Mouse (Mus musculus) urinary bladder, adult 18-20 months (tissue): Measurements from ENCODE around the gene Ranbp3.

ENCODE experiments used
- DNase-seq, 2 experiments: peaks; one replicate each; pipeline ENCODE4 v3.0.0; 2022; ENCODE audit warnings: low spot score in 2 of 2, mixed read lengths in 2 of 2

Ranbp3 gene

DNA sequence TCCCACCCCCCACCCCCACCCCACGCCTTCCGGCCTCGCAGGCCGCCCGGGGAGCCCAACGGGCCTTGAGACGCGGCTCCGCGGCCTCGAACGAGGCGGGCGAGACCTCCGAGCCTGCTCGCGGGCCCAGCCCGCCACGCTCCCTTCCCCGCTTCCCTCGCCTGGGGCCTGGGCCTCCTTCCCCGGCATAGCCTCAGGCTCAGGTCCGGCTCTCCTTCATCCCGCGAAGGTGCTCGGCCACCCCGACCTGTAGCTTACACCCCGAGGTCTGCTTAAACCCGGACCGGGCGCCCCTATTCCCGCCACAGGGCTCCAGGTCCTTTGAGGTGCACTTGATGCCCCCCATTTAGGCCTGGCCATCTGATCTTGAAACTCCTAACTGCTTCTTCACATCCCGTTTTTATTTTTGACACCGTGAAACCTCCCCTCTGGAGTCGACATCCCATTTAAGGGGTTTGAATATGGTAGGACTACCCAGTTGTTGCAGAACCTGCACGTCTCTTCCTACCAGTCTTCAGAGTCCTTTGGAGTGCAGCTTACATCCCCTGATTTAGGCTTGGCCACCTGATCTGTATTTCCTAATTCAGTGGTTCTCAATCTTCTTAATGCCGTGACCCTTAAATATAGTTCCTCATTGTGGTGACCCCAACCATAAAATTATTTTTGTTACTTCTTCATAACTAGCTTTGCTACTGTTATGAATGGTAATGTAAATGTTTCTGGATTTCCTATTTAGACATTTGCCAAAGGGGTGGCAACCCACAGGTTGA, 738 bp downstream of the Ranbp3 start:
- DNase-seq: no peak

DNA sequence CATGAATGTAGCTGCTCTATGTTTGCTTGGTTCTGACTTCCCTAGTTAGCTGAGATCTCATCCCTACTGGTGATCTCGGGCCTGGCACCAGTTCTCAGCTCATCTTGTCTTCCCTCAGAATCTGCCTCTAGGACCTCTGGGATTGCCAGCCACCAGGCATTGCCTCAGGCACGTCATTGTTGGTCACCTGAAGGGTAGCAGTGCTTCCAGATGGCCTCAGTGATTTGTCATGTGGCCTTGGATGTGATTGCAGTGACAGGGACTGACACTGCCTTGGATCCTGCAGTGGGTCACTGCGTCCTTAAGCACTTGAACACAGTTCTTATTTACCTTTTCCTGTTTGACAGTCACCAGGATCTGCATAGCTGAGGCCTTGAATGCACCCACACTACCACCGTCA, 8.7 kb downstream of the Ranbp3 start:
- no peak for DNase-seq

DNA sequence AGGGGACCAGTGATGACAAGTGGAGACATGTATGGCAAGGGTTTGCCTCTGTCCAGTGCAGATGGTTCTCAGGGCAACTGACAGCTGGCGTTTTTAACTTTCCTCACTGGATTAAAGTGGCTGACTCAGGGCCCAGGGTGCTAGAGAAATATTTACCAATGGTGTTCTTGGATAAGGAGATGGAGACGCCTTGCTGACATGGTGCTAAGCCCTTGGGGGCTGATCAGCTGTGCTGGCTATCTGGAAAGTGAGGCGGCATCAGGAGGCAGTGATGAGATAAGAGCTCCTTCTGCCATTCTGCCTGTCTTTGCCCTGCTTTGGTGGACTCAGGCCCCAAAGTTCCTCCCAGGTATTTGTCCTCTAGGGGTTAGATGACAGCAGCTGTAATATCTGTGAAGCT, 9.8 kb downstream of the Ranbp3 start:
- DNase-seq: no peak

DNA sequence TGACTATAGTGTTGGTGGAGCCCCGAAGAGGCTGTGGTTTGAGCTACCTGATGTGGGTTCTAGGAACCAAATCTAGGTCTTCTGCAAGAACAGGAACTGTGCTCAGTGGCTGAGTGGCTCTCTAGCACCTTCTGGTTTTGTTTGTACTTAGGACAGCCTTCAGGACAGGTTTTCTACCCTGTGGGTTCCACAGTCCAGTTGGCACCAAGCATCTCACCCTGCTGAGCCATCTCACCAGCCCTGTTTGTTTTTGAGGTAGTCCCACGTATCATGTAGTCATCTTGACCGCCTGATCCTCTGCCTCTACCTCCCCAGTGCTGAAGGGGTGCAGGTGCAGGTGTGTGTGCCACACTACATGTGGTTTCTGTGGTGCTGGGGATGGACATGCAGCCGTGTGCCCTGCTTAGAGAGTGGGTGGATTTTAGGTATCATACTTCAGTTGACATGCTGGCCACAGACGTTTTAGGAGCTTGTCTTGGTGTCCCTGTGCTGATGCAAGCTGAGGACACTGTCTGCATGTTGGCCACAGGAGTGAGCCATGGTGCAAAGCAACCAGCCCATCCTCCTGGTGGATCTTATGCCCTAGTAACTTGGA, 10.5 kb downstream of the Ranbp3 start:
- DNase-seq: no peak

DNA sequence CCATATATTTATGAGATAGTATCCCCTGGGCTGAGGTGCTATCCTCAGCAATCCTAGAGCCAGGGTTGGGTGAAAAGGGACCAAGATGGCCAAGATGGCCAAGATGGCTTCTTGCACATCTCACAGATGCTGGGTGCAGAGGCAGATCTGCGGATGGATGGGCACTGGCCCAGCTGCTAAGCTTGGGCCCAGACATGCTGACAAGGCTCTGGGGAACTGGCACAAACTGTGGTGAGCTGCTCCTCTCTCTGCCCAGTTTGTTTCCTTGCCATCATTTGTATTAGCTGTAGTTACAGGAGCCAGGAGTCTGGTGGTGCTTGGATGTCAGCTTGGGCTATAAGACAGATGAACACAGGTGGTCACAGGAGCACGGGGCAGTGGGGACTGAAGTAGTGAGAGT, 11.6 kb downstream of the Ranbp3 start:
- DNase-seq: no peak

DNA sequence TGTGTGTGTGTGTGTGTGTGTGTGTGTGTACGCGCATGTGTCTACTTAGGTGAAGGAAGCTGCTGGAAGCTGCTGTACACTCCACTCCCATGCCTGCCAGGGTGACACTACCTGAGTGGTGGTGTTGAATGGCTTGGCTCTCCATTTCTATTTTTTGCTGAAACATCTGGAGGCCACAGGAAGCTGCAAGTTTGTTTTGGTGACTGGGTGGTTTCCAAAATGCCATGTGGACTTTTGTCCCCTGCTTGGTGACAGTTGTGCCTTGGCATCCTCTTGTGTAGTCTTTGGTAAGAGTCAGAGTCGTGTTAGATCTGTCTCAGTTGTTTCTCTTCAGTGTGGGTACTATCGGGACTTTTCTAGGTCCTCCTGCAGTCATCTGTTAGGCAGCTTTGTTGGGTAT, 13.7 kb downstream of the Ranbp3 start:
- DNase-seq: no peak

DNA sequence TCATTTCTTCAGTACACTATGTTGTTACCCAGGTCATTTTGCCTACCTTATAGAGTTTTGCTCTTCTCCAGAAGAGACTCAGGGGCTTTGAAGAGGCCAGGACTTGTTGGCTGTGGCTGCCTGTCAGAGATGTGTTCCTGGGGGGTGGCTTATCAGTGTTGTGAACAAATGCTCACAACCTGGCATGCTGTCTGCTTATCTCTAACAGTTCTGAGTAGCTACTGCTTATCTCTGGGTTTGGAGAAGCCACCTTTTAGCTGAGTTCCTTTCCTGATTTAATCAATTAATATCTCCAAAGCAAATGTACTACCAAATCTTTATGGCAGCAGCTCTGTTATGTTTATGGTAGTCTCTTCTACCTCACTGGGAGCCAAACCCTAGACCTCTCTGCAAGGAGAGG, 15.0 kb downstream of the Ranbp3 start:
- DNase-seq: no peak

DNA sequence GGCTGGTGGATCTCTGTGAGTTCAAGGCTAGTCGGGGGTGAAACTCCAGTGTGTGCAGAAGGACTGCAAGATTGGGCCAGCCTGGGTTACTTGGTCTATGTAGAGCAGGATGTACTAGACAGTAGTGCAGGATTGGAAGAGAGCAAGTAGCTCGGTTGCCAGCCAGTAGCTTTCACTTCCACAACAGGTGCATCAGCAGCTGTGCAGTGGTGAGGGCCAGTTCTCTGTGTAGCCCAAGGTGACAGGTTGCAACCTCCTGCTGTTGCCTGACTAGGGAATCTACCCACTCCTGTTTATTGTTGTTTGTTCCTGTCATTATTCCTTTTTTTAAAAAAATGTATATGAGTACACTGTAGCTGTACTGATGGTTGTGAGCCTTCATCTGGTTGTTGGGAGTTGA, 15.6 kb downstream of the Ranbp3 start:
- DNase-seq: no peak

DNA sequence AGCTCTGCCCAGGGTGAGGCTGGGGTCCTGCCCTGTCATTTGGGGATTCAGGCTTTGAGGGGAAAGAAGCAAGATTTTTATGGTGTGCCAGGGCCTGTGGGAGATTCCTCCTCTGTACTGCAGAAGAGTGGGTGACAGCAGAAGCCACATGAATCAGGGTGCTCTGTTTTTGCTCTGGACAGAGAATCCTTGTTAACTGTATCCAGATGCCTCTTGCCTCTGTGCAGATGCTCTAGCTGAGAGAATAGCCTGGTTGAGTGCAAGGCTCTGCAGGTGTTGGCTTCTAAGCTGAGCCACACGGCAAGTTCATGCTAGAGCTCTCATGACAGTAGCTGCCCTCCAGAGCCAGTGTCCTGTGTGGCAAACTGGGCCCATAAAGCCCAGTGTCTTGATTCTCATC, 20.3 kb downstream of the Ranbp3 start:
- no peak for DNase-seq

DNA sequence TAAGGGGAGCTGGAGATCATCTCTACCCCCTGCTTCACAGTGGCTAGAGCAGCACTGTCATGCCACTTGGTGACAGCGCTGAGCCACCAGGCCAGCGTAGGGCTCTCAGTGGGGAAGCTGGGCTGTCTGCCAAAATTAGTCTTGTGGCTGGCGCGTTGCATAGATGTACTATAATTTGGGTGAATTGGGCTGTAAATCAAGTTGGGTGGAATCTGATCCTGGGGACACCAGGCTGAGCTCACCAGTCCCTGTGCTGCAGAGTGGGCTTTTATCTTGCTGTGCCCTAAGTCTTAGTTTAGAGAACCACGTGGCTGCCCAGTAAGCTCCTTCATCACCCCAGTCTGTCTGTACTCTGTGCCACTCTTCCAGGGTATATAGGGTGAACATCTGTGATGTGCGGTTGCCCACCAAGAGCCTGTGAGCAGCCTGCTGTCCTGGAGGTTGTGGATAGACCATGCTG, 20.8 kb downstream of the Ranbp3 start:
- no peak for DNase-seq

DNA sequence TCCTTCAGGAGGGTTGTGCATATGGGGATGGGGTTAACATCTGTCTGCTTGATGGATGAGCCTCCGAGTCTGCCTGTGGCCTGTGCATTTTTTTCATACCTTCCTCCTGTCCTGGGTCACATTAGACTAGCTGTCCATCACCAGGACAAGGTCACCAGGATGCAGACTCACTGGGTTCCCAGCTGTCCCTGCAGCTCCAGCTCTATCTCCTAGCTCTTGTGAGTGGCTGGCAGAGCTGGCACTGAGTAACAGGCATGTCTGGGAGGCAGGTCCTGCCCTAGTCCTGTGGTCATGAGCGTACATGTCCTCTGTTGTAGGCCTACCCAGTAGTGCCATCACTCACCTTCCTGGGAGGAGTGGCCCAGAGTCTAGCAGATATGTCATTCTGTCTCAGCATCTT, 27.4 kb downstream of the Ranbp3 start:
- no peak for DNase-seq

DNA sequence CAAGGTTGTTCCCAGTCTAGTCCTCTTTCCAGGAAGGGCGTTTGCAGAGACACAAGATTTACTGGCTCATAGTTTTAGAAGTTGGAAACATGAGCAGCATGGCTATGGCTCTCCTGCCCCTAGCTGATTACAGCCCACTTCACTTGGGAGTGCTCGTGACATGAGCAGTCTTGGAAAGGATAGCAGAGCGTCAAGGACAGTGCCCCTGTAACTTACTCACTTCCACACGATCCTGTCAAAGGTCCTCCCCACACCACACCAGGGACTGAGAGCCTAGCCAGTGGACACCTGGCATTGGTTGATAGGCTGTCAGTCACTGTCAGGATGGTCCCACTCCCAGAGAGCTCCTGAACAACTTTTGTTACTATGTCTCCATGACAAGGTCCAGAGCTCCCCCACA, 29.9 kb downstream of the Ranbp3 start:
- DNase-seq: no peak

DNA sequence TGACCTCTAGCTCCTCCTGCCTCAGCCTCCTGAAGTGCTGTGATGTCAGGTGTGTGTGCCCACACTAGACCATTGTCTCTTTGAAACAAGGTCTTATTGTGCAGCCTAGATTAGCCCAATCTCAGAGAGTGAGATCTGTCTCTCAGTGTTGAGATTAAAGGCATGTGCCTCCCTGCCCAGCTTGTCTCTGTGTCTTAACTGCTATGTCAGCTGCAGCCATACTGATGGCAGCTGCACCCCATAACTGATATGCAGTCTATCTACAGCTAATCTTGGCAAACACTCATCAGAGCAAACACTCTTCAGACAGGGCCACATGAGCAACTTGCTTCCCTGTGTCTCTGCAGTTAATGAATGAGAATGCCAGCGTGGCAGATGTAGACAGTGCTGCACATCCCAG, 33.4 kb downstream of the Ranbp3 start:
- DNase-seq: no peak

DNA sequence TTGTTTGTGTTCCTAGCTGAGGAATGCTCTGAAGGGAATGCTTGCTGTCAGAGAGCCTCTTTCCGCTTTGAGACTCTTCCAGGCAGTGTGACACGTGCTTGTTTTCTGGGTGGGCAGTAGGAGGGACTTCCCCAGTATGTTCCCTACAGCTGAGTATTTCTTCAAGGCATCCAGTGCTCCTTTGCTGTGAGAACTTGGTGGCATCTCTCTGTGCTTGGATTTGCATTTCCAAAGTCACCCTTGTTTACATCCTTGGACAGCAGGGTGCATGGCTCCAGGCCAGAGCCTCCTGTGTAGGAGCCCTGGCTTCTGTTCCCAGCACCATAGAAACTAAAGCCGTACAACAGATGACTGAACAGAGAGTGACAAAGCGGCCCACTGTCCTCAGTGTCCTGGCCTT, 35.6 kb downstream of the Ranbp3 start:
- DNase-seq: no peak

DNA sequence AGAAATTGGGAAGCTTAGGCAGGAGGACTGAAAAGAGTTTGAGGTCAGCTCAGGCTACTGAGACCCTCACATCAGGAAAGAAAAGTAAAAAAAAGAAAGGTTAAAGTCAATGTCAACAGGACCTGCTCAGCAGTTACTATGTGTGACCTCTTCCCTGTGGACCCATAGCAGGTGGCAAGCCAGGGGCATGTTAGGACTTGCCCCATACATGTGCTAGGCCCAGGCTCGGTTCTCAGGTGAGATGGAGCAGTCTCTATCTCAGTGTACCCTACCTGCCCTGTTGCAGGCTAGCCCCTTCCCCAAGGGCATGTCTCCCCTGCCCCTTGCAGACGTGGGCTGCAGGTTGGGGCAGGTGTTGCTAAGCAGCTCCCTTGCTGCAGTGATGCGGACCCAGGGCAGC, 36.6 kb downstream of the Ranbp3 start:
- no peak for DNase-seq

DNA sequence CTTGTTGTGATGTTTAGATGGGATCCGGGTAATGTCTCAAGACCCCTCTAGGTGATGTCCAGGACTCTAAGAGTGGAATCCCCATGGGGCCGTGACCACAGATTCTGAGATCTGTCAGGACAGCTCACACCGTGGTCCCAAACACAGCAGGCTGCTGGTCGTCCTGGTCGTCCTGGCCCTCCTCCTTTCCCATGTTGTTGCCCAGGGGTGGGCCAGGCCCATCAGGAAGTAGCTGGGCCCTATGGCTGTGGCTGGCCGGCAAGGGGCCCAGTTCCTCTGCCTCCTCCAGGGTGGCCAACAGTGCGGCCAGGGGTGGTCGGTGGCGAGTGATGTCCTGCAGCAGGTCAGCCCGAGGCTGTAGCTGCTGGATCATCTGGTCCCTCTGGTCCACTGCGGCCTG, 42.3 kb downstream of the Ranbp3 start:
- no peak for DNase-seq

DNA sequence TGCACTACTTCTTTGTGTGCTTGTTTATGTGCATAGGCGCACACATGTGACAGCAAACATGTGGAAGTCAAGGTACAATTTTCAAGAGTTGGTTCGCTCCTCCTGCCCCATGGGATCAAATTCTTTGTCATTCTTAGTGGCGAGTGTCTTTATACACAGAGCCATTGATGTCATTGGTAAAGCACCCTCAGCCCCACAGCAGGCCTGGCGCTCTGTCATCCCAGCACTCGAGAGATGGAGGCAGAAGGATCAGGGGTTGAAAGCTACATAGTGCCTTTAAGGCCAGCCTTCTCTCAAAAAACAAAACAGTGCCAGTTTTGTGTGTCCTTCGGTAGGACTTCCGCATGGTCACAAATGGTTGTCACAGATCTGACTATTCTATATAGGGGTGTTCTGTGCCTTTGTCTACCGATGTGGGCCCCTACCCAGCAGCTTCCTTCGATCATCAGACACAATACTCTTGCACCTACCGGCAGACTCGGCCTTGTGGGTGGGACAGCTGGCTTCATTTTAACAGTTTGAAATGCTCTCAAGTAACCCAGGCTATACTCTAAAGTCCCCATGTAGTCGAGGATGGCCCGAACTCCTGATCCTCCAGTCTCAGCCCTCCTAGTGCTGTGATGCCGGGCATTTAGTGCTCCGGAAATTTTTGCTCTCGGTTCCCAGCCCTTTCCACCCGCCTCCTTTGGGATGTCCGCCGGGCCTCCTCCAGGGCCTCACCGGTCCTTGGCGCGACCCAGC, 43.0 kb downstream of the Ranbp3 start:
- DNase-seq: no peak

DNA sequence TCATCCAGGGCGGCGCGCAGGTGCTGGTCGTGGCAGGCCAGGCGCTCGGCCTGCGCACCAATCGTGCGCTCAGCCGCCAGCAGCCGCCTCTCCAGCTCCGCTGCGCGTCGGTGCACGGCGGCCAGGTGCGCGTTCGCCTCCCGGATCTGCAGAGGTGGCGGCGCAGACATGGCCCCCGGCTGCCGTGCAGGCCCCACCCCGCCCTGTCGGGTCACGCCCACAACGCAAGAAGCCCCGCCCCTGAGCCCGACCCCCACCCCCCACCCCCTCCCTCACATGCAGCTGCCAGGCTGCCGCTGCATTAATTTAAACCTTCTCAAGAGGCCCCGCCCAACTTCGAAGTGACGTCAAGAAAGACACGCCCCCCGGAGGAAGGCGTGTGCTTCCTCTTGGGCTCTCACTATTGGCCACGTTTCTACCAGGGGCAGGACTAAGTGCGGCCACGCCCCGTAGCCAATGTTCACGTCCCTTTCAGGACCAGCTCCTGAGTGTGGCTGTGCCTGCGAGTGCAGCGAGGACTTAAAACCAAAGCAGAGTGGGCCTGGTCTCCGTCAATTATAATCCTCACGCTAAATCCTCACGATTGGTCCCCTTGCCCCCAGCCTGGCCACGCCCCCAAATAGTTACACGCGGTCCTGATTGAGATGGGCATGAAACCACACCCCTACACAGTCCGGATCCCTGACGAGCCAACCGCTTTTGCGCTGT, 43.7 kb downstream of the Ranbp3 start:
- DNase-seq: peak; percentile 96 to 97

DNA sequence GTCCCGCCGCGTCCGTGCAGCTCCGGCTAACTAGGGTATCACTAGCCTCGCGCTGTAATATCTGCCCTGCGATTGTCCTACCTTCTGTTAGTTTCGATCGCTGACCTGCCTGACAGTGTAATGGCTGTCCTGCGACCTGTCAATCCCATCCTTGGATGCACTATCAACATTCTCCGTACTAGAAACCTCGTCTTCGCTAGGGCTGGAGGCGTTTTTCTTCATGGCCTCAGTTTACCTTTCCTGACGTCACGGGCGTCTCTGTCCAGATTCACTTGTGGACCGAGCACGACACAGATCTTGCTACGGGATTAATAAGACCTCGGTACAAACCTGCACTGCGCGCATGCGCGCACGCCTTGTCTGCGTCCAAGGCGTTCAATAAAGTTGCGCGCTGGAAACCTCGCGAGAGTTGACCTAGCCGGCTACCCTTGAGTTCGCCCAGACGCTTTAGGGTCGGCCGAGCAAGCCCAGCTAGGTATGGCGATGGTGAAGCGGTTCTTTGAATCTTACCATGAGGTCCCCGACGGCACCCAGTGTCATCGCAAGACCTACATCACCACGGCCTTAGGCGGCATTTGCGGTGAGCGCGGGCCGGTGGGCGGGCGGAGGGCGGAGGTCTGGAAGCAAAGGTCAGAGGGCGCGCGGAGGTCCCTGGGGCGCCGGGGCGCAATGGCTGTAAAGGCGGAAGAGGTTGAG, 44.4 kb downstream of the Ranbp3 start, which contains the start of the genes Ndufa11 and Vmac:
Gene Ndufa11, plus strand, starts transcription at position 405 of the 696 bp plus-strand sequence.
Gene Vmac, minus strand, starts transcription at position 660 of the 696 bp plus-strand sequence.
- DNase-seq: peak; percentile 88 to 92

DNA sequence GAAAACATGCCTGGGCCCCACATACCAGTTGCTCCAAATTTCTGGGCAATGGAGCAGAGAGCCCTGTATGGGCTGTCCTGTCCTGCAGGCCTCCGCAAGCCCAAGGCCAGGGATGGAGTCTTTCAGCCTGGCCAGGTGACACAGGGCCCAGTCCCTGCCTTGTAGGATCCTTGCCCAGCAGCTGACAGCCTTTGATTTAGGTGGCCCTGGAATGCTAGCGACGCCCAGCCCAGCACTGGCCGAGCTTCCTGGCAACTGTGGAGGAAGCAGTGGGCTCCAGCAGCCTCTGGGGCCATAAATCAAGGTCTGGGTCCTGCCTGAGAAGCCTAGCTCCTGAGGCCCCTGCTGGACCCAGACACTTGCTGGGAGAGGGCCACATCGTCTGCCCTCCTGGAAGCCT, 49.3 kb downstream of the Ranbp3 start:
- DNase-seq: no peak

DNA sequence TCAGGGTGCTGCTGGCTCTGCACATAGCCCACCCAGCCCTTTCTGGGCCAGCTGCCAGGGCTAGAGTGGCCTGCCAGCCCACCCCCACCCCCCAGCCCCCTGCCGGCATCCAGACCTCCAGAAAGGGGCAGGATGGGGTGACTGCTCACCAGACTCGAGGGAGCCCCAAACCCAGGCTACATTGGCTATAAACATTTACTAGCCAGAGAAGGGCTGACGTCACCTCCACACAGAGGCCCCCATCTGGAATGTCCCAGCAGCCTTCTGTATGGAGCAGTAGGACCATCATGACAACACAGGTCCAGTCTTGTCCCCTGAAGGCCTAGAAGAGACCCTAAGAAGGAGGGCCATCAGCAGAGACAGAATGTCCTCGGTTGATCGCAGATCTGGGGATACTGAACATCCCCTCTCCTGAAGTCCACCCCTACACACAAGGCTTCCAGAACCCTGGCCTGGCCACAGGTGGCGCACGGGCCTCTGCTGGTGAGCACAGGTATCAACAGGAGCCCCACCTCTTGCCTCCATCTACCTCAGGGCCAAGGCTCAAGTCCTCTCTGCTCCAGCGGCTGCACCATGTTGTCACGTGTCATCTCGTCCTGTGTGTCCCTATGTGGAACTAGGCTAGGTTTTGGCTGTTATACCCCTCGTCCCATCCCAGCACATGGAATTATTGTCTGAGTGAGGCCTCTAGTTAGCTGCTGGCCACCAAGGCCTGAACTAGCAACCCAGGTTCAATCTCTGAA, 50.5 kb downstream of the Ranbp3 start:
- DNase-seq: no peak
